In the genomic region with DNA sequence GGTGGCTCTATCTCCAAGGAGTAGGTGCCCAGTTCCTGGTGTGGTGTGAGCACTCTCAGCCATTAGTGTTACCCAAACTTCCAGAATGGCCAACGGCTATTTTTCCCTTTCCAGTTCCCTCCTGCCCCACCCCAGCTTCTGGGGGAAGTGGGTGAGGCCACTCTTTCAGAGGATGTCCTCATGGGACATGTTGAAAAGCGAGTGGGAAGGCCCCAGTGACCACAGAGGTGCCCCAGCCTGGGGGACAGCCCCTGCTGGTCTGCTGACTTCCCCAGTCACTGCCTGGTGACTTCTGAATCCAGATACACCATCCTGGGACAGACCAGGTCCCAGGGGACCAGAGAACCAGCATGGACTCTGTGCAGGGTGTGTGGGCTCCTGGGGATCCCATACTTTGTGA, we compare ENCODE assay signal across 23 mouse cellular contexts. TPM values are rescaled to one million over a fixed set of nuclear protein-coding genes. Genes with fewer than 3 reads are reported as not detected.
DNase-seq lines count a peak whose midpoint lies in the region; ATAC-seq and TF ChIP-seq lines count a peak whose summit lies in the region.
"Had no signal": no experiment of that assay in that cellular context is flagged by ENCODE, and none has a peak within 500 bp of the region (broad histone marks: within the 10 kb centered on the region; RNA-seq: fewer than 3 reads in every experiment).

No protein-coding gene starts in this region.

- H3K36me3 ChIP-seq in megakaryocyte, embryonic 14.5 days (replicated peaks; ENCODE audit: low read length), result peaks cover 60% of the 10 kb centered on the region
- no peaks in the 10 kb centered on the region for H3K36me3 ChIP-seq in hindbrain, embryonic 11.5 days (ENCODE audit: control insufficient read depth, insufficient read depth, low read length)
- H3K36me3 ChIP-seq: embryonic facial prominence, embryonic 12.5 days; hindbrain, embryonic 10.5 days; kidney, embryonic 15.5 days; lung, embryonic 15.5 days; midbrain, embryonic 15.5 days had no signal

- WGBS in lung, adult 2 months, result 52% methylated on average over 2 of the region's 2 CpGs
- 62% methylated on average over 2 of the region's 2 CpGs for WGBS in hindbrain, embryonic 11.5 days

- H3K27ac ChIP-seq in hindbrain, embryonic 11.5 days (ENCODE audit: low read depth, low read length), result no peak overlapping the region
- H3K27ac ChIP-seq: embryonic facial prominence, embryonic 12.5 days; kidney, embryonic 15.5 days; left cerebral cortex, adult 2 months; lung, embryonic 15.5 days; midbrain, embryonic 15.5 days had no signal

- no peak for TF ChIP-seq POLR2A in lung, adult 2 months (IDR thresholded peaks at IDR 0.05; ENCODE audit: borderline replicate concordance, extremely low read depth, low read depth, low read length)

- H3K9me3 ChIP-seq in megakaryocyte, embryonic 14.5 days, result no peaks in the 10 kb centered on the region
- no peaks in the 10 kb centered on the region for H3K9me3 ChIP-seq in hindbrain, embryonic 11.5 days (ENCODE audit: control insufficient read depth, low read length)
- H3K9me3 ChIP-seq: embryonic facial prominence, embryonic 12.5 days; hindbrain, embryonic 10.5 days; kidney, embryonic 15.5 days; lung, embryonic 15.5 days; midbrain, embryonic 15.5 days had no signal

- no peak for TF ChIP-seq CTCF in lung, adult 2 months (IDR thresholded peaks at IDR 0.05; ENCODE audit: insufficient read depth, low read length)

- no peaks in the 10 kb centered on the region for H3K27me3 ChIP-seq in megakaryocyte, embryonic 14.5 days (replicated peaks)
- H3K27me3 ChIP-seq in hindbrain, embryonic 11.5 days (ENCODE audit: control insufficient read depth, insufficient read depth, low read length), result no peaks in the 10 kb centered on the region
- H3K27me3 ChIP-seq: lung, embryonic 15.5 days; midbrain, embryonic 15.5 days had no signal

- intact Hi-C loops in heart, postnatal 10 days (cut with DNase I), result no loop called here

- peaks cover 6% of the 10 kb centered on the region; the same call in 1 of the 2 replicates for H3K4me1 ChIP-seq in lung, adult 2 months (ENCODE audit: control insufficient read depth, insufficient read depth, low read length)
- peaks cover 89% of the 10 kb centered on the region for H3K4me1 ChIP-seq in megakaryocyte, embryonic 14.5 days
- H3K4me1 ChIP-seq in hindbrain, embryonic 11.5 days (replicated peaks; ENCODE audit: control insufficient read depth, insufficient read depth, low read length), result no peaks in the 10 kb centered on the region
- H3K4me1 ChIP-seq: embryonic facial prominence, embryonic 12.5 days; kidney, embryonic 15.5 days; midbrain, embryonic 15.5 days had no signal

- H3K9ac ChIP-seq in hindbrain, embryonic 11.5 days (ENCODE audit: low read depth, low read length), result no peak overlapping the region
- H3K9ac ChIP-seq: embryonic facial prominence, embryonic 12.5 days; kidney, embryonic 15.5 days; lung, embryonic 15.5 days; midbrain, embryonic 15.5 days had no signal

- no peak overlapping the region for H3K4me2 ChIP-seq in hindbrain, embryonic 11.5 days (replicated peaks; ENCODE audit: low read depth, low read length)
- H3K4me2 ChIP-seq: embryonic facial prominence, embryonic 12.5 days; kidney, embryonic 15.5 days; lung, embryonic 15.5 days; midbrain, embryonic 15.5 days had no signal

- H3K4me3 ChIP-seq in lung, adult 2 months (replicated peaks; ENCODE audit: extremely low read depth, low read depth, low read length), result no peak overlapping the region
- H3K4me3 ChIP-seq in megakaryocyte, embryonic 14.5 days (replicated peaks), result peak overlapping the region; percentile 92
- H3K4me3 ChIP-seq in hindbrain, embryonic 11.5 days (ENCODE audit: low read depth, low read length), result no peak overlapping the region
- H3K4me3 ChIP-seq: embryonic facial prominence, embryonic 12.5 days; hindbrain, embryonic 10.5 days; kidney, embryonic 15.5 days; left cerebral cortex, adult 2 months; lung, embryonic 15.5 days; midbrain, embryonic 15.5 days had no signal

- no peak for ATAC-seq in hindbrain, embryonic 11.5 days (ENCODE audit: low FRiP score)
- ATAC-seq: midbrain, embryonic 15.5 days had no signal

- peak; percentile 40 to 57 for DNase-seq in spleen, adult 18-20 months
- DNase-seq in spleen, postnatal 14 days (ENCODE audit: low spot score in 2 of 2), result no peak
- DNase-seq in lung, adult 2 months, result peak; percentile 4
- DNase-seq in kidney, adult 11 months, result no peak
- no peak for DNase-seq in kidney, postnatal 36 days
- DNase-seq in heart, postnatal 10 days, result no peak
- no peak for DNase-seq in hindbrain, embryonic 11.5 days (ENCODE audit: low spot score)
- DNase-seq: adrenal gland, postnatal 25 days; cerebellum, adult 11 months; cerebellum, postnatal 36 days; gastrocnemius, postnatal 36 days; right cerebral cortex, postnatal 4 days had no signal

RNA-seq across cellular contexts. Expression of a gene that starts 3.1 kb away (rescaled TPM):
- polyA plus RNA-seq in lung, adult 2 months (2012; rRNA removed), result 18.9 and 23.0 TPM in 2 replicates
- 31.4 and 83.6 TPM in 2 replicates for polyA plus RNA-seq in megakaryocyte, embryonic 14.5 days (2012; ENCODE audit: insufficient read depth, low replicate concordance)
- total RNA-seq in heart, postnatal 10 days (2021), result 1 to 10 TPM; 2.0 to 2.6 TPM
- polyA plus RNA-seq in hindbrain, embryonic 11.5 days (2014; fragmentation: Nextera tagmentation; extraction: Ambion mirVana), result 6.9 and 7.9 TPM in 2 replicates

RNA-seq across cellular contexts. Expression of a gene that starts 41.5 kb away (rescaled TPM):
- polyA plus RNA-seq in lung, adult 2 months (2012; rRNA removed), result 6.2 TPM in 1 of 2 replicates, not detected in the other
- not detected in 2 replicates for polyA plus RNA-seq in megakaryocyte, embryonic 14.5 days (2012; ENCODE audit: insufficient read depth, low replicate concordance)
- not detected for total RNA-seq in heart, postnatal 10 days (2021)
- 1.2 and 1.7 TPM in 2 replicates for polyA plus RNA-seq in hindbrain, embryonic 11.5 days (2014; fragmentation: Nextera tagmentation; extraction: Ambion mirVana)
- total RNA-seq: adrenal gland, postnatal 25 days had no signal
- polyA plus RNA-seq: CD4-positive, CD25-positive, alpha-beta regulatory T cell, adult 4 months; intestine, embryonic 14.5 days; kidney, embryonic 15.5 days; testis, adult 2 months; urinary bladder, adult 2 months had no signal

RNA-seq across cellular contexts. Expression of a gene that starts 57.9 kb away (rescaled TPM):
- polyA plus RNA-seq in lung, adult 2 months (2012; rRNA removed), result 8.4 and 9.5 TPM in 2 replicates
- 47.0 and 75.8 TPM in 2 replicates for polyA plus RNA-seq in megakaryocyte, embryonic 14.5 days (2012; ENCODE audit: insufficient read depth, low replicate concordance)
- total RNA-seq in heart, postnatal 10 days (2021), result 1 to 10 TPM; 1.3 to 1.6 TPM
- polyA plus RNA-seq in hindbrain, embryonic 11.5 days (2014; fragmentation: Nextera tagmentation; extraction: Ambion mirVana), result 0.34 and 0.39 TPM in 2 replicates

Comparison
In these comparisons a context has a peak if more than half of its experiments do, and no peak if none do; other contexts are left out.
1. DNase-seq: peak in spleen, adult 18-20 months (2 of 2) and lung, adult 2 months (single experiment); none in spleen, postnatal 14 days (0 of 2), kidney, adult 11 months (single experiment), kidney, postnatal 36 days (0 of 2), heart, postnatal 10 days (0 of 2) and hindbrain, embryonic 11.5 days (single experiment).